Mouse (Mus musculus): ENCODE measurements at regions not wholly inside any gene's neighbourhood (a gene's known extent, or its start where the extent isn't known, plus 50 kb on each side); places are given as distances from the start of the nearest gene placed in this dataset.
A peak's percentile ranks its signal among the peaks of the same experiment; 100 is the strongest.

DNA sequence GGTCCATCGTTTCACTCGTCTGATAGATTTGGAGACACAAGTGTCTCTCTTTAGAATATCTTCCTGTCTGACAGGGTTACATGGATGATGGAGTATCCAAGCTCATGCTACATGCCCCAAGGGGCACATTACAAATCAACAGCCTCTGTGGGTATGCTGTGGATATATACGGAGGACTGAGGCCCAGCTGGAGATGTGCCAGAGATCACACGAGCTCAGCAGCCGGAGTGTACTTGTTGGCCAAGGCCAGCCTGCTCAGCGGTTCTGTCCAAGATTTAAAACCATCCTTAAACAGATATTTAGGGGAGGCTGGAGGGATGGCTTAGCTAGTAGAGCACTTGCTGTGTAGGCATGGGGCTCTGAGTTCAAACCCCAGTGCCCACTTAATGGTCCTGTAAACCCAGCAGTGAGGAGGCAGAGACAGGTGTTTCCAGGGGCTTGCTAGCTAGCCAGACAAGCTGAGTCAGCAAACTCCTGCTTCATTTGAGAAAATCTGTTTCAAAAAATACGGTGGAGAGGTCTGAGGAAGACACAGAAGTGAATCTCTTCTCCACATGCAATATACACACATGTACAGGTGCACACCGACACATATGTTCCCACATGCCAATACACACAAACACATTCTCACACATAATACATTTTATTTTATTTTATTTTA, 85.6 kb upstream of the Aldh1b1 start:
- no peak for DNase-seq (ENCODE audit: low read depth, low spot score)

DNA sequence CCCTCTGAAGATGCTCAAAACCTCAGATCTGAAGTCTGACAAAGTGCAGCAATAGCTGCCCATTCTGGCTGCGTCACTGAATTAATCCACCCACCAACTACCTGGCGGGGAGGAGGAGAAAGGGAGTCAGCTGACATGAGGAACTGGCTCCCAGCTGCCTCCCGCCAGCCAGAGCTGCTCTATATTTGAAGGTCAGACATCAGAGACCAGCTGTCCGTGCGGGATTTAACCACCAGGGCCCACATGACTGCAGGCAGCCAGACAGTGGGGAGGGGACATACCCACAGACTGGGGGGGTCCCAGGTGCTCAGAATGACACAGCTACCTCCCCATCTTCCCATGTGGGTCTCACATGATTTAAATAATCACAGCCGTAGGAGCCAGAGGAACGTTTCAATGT, 94.8 kb upstream of the Aldh1b1 start:
- no peak for DNase-seq (ENCODE audit: low read depth, low spot score)

DNA sequence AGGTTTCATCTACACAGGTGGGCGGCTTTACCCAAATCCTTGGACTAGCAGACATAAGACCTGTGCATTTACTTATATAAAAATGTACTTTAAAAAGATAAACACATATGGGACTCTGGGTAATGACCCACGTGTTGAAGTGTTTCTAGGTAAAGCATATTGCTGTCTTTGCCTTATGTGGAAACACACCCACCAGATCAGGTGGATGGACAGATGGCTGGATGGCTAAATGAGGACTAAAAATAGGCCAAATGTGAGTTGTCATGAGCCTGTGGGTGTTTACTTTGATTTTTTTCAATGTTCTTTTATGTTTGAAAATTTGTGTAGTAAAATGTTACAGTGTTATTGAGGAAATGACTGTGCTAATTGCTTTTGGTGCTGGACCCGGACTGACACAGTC, 99.2 kb upstream of the Aldh1b1 start:
- DNase-seq (ENCODE audit: low read depth, low spot score) = no peak

DNA sequence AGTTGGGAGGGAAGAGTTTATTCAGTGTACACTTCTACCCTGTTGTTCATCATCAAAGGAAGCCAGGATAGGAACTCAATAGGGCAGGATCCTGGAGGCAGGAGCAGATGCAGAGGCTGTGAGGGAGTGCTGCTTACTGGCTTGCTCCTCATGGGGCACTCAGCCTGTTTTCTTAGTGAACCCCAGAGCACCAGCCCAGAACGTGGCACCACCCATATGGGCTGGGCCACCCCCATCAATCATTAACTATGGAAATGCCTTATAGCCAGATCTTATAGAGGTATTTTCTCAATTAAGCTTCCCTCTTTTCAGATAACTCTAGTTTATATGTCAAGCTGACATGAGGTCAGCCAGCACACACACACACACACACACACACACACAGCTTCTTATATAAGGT, 103.6 kb upstream of the Aldh1b1 start:
- DNase-seq (ENCODE audit: low read depth, low spot score) = no peak

DNA sequence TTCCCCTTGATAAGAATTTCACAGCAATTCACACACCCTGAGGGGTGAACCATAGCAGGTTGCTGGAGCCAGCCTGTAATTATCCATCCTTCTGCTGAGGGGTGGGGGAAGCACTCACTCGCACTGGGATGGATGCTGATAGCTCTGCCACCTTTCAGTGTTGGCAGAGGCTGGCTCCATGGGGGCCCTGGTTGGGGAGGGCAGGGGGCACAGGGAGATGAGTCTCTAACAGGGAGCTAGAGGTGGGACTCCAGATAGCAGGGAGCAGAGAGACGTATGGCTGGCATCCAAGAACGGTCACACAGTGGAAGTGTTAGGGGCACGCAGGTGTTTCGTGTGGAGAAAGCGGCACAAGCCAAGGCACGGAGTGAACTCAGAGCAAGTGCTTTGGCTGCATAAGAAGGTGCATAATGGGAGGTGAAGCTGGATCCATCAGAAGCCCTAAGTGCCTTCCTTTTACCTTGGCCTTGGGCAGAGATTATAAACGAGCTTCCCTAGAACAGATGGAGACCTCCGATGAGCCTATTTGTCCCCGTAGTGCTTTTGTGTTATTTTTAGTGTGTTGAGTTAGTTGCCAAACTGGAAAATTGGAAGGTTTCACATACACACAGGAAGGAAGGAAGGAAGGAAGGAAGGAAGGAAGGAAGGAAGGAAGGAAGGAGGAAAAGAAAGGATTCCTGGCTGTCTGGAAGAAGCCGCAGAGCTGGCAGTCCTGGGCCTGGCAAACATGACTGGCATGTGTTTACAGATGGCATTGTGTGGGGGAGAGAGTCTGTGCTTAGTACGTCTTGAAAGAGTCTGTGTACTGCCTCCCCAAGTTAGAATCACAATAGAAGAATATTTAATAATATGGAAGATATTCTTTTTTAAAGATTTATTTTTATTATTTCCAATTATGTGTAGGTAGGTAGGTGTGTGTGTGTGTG, 108.6 kb upstream of the Aldh1b1 start:
- no peak for DNase-seq (ENCODE audit: low read depth, low spot score)

DNA sequence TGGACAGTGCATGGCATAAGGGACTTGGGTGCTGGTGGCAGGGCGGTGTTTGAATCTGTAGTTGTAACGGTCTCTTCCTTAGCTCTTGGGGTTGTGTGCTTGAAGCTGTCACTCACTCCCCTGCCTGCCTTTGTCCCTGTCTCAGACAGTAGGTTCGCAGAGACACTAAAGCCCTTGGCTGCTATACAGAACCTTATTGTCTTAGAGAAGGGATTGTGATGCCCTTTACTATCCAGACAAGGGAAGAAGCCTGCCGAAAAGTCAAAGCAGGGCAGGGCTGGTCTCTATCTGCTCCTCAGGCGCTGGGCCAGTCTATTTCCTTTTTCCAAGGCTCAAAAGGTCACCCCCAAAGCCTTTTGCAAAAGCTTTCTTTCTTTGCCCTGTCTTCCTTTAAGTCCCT, 109.2 kb upstream of the Aldh1b1 start:
- DNase-seq (ENCODE audit: low read depth, low spot score) = no peak

DNA sequence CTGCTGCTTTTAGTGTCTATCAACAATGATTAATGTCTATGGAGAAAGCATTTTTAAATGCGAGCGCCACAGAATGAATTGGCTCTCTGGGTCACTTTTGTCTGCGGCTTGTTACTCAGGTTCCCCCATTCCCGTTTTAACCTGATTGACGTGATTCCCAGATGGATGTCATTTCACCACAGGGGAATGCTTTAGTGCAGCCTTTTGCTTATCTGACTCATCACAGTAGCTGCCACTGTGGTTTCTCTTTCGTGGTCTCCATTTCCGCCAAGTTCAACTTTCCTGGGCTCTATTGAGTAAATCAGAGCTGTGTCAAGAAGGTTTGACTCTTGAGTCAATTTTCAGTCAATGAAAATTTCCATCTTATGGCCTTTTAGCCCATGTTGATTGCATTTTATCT, 110.6 kb upstream of the Aldh1b1 start:
- no peak for DNase-seq (ENCODE audit: low read depth, low spot score)

DNA sequence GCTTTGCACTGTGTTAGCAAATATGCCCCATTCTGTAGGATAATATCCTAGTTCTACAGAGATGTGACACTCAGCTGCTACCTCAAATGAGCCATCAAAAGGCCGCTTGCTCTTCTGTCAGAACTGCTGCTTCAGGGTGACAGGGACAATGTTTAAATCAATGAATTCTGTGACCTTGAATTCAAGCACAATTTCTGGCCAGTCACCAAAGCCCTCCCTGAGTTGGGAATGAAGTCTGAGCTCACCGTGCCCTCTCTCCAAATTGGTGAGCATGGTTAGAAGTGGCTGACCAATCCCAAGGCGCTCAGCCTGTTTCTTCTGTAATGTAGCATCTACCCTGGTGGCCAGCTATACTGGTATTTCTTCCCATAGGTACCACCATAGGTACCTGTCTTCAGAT, 113.8 kb upstream of the Aldh1b1 start:
- DNase-seq (ENCODE audit: low read depth, low spot score) = no peak

DNA sequence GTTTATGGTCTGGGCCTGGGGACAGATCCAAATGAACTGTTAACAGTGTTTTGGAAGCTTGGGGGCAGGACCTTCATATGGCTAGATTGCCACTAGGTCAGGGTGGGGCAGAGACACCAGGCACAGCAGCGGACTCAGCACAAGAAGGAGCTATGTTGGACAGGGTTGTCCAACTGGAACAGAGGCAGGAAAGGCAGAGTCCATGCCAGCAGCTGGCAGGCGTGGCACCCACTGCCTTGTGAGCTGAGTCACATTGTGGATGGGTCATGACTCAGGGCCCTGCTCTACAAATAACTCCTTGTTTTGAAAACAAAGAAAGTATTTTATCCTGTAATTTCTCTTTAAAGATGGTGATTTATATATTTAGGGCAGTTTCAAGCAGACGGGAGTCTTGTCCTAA, 115.6 kb upstream of the Aldh1b1 start:
- DNase-seq (ENCODE audit: low read depth, low spot score) = no peak

DNA sequence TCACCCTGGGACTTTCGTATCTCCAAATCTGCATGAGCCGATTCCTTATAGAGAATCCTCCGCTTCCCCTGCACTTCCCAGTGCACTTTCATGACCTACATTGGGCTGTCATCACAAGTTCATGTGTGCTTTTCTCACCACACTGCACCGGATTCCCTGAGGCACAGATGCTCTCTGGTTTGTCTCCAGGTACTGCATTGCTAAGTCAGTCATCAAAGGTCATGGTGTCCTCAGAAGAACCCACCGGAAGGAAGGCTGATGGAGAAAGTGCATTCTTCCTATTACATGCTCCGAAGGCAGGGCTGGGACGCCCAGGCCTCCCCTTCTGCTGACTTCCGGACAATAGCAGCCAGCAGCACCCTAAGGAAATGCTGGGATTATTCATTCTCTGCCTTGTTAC, 116.1 kb upstream of the Aldh1b1 start:
- no peak for DNase-seq (ENCODE audit: low read depth, low spot score)

DNA sequence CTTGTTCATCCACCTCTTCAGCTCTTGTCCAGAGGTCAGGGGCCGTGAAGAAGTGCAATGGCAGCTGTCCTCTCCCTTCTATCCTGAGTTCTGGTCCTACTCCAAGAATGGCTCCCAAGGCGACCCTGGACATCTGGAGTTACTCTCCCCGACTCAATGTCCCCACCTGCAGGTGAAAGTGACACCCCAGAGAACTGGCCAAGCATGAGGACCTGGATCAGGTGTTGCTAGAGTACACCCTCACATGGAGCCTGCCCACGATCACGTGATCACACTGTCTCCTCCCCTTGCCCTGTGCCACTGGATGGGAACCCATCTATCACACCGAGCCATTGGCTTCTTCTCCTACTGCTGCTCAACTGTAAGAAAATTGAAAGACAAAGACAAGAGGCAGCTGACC, 122.7 kb upstream of the Aldh1b1 start:
- DNase-seq (ENCODE audit: low read depth, low spot score) = no peak

DNA sequence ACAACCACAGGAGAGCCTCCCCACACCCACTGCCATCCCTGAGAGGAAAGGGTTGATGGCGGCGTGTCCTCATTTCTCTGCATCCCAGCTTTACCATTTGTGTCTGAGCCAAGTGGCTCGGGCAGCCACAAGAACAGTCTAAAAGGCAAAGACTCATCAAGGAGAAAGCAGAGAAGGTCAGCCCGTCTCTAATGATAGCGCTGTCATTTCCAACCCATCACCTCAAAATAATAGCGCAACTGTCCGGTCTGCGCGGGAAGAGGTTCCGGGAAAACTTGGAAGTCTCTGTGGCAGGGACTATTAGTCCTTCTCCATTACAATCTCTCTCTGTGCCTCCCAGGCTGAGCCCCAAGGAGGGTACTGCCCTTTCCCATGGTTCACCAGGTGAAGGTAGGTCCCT, 124.5 kb upstream of the Aldh1b1 start:
- no peak for DNase-seq (ENCODE audit: low read depth, low spot score)

DNA sequence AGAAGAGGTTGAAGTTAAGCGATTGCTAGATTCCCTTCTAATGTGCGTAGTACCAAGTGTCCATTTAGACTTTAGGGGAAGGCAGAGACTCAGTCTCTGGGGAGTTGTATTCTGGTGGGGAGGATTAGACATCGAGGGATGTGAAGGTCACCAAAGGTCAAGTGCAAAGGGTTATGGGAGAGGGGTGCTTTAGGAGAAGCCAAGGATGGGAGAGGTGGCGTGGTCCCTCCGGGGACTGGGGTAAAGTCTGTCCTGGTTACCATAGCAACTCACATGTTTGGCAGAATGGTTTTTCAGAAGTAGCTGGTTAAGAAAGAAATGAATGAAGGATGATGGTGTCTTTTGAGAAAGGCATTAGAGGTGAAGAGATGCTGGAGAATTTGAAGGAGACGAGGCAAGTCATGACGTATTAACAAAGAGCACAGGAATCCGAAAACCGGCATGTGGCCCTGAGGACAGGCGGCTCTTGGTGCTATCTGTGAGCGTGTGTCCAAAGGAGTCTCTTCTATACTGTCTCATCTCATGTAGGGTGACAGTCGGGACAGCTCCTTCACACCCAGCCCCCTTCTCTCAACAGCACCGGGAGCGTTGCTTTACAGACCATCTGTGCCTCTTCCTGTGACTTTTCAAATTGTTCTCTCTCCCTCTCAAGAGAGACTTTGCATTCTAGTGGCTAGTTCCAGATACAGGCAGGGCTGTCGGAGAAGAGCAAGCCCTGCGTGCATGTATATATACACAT, 125.6 kb upstream of the Aldh1b1 start:
- no peak for DNase-seq (ENCODE audit: low read depth, low spot score)

DNA sequence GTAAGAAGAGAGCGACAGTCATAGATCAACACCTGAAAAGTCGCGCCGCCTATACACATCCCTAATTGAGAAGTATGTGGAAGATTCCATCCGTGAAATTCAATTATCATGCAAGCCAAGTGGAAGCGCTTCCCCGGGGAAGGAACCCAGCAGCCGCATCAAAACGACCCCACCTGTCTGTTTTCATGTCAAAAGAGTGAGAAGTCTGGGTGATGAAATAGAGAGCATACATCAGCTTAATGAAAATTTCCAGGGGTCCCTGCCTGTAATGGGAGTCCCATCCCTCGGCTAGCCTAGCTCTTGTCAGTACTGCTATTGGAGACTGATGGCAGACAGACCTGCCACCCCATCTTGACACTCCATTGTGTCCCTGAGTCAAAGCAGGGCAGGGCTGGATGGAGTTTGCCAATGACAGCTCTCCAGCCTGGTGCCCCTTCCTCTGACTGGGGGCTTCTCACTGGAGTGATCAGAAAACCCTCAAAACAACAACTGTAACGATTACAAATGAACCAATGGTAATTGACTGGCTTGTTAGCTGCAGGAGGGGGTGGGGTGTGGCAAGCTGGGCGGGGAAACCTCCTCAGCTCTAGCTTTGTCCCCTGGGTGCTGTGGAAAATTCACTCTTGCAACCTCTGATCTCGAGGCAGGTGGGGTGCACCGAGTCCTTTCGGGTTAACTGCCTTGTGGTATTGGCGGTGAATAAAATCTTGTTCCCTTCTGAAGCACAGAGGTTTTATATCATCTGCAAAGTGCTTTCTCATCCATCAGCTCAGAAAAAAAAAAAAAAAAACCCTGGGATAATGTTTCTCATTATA, 126.4 kb upstream of the Aldh1b1 start:
- no peak for DNase-seq (ENCODE audit: low read depth, low spot score)

DNA sequence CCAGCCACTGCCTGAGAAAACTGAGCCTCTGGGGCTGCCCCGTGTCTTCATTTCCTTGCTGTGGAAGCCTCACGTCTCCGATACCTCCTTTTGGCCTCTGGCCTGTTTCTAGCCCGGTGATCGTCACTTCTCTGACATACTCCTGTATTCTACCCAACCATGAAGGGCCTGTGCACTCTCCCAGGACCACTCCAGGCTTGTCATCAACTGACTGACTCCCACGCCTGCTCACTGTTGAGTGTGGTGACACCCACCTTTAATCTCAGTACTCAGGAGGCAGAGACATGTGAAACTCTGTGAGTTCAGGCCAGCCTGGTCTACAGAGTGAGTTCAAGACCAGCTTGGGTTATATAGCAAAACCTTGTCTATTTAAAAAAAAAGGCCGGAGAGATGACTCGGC, 132.1 kb upstream of the Shb start:
- DNase-seq (ENCODE audit: low read depth, low spot score) = no peak

DNA sequence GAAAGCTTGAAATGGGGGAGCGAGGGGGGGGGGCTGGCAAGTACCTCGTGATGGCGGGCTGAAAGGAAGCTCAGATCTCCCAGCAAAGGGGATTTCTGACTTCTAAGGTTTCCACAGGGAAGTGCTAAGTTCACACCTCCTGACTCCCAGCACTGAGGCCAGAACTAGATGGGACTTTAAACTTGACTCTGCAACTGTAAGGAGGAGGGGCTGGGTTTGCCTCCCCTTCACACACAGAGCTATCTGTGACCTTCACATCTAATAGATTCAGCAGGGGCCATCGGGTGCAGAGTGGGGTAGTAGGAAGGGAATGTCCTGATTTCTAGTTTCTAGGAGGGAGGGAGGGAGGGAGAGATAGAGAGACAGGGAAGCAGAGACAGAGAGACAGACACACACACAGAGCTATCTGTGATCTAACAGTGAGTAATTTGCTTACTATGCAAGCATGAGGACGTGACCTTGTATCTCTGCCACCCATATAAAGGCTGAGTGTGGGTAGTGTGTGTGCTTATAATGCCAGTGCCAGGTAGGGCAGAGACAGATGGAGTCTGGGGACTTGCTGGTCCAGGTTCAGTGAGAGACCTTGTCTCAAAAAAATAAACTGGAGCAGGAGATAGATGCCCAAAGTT, 125.2 kb upstream of the Shb start:
- no peak for DNase-seq (ENCODE audit: low read depth, low spot score)

DNA sequence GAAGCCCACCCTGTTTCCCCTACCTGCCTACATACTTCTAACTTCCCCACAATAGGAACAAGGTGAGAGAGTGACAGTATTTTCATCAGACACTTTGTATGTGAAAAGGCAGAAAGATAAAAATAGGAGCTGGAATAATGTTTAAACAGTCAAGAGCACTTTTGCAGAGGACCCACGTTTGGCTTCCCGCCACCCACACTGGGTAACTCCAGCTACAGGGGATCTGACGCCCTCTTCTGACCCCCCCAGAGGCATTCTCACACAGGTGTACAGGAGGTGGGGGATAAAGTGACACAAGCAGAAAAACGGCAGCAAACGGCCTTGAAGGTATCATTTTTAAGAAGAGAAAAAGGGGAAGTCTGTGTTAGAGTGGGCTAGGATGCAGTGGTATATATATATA, 123.5 kb upstream of the Shb start:
- DNase-seq (ENCODE audit: low read depth, low spot score) = no peak

DNA sequence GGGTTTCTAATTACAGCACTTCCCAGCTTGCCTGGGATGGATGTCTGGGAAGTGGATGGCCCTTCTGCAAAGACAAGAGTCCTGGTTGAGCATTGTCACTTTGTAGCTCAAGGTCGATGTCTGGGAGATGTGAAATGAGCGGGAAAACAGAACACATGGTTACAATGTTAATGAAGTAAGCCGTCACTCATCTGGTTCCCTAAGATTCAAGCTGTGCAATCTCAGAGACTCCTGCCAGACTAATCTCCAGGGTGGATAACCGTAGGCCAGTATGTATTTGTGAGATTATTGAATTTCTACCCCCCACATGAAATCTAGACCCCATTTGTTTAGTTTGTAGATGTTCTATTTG, 122.5 kb upstream of the Shb start:
- no peak for DNase-seq (ENCODE audit: low read depth, low spot score)

DNA sequence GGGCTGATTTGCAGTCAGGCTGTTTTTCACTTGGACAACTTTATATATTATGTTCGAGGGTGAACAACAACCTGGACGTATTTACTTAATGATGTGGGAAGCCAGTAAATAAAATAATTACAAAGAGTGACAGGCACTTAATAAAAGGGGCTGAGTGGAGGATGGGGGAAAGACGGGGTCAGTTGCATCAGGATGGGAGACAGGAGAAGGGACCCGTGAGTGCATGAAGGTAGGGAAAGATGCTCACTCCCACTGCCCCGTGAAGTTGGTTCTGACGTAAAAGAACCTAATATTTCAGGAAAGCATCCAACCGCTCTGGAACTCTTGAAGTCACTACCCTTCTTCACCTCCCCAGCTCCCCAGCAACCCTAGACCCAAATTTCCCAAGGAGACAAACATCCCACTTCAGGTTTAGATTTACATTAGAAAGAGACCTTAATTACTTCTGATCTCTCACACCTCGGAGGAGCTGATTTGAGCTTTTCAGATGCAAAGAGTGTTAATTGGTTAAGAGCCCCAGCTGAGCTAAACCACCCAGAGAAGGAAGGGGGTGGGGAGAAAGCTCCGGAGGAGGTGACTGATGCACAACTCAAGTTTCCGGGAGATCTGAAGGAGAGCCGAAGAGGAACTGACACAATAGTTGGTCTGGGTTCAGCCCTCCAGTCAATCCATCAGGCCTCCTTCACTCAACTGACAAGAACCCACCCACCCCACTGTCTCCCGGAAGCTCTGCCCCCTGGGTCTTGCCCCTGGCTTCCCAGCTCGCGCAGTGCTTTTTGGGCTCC, 121.9 kb upstream of the Shb start:
- peak; percentile 13 for DNase-seq (ENCODE audit: low read depth, low spot score)

DNA sequence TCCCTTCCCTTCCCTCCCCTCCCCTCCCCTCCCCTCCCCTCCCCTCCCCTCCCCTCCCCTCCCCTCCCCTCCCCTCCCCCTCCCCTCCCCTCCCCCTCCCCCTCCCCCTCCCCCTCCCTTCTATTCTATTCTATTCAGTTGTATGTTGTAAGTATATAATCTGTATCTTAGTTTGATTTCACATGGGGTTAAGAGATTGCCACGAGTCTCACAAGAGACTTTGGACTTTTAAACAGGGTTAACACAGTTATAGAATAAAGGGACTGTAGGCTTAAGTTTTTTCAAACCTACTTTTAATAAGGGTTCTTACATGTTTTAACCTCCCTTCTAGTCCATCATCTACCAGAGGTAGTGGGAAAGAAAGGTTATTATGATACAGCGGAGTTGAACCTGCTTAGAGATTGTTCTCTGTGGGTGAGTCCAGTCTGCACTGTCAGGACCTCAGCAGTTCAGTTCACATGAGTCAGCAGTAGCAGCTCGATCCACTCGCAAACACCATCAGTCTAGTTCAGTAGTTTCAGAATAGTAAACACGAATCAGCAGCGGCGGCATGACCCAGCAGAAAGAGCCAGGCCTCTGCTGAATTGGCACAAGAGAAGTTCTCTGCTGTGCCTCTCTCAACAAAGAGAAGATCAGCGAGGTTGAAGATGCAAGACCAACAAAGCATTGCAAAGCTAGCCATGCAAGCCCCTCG, 116.8 kb upstream of the Shb start:
- DNase-seq (ENCODE audit: low read depth, low spot score) = no peak

All from CD4-positive helper T cell, adult 2 months (primary cell).